Mouse (Mus musculus) cortical plate, adult 2 months (tissue): Measurements from ENCODE around the gene Copz1.

Experiments
- CTCF ChIP-seq: fragments of 200-500 bp; IDR thresholded peaks from 2 replicates; pipeline ENCODE4 v1.5.1; 2011; ENCODE audit warnings: mild to moderate bottlenecking, control low read depth, low read length; ENCODE audit not compliant: insufficient read depth; ENCODE audit errors: extremely low read depth
- POLR2A ChIP-seq: fragments of 200-500 bp; IDR thresholded peaks from 2 replicates; pipeline ENCODE4 v1.6.1; 2011; ENCODE audit warnings: mild to moderate bottlenecking, low read length, control low read depth; ENCODE audit not compliant: insufficient read depth; ENCODE audit errors: extremely low read depth

DNA sequence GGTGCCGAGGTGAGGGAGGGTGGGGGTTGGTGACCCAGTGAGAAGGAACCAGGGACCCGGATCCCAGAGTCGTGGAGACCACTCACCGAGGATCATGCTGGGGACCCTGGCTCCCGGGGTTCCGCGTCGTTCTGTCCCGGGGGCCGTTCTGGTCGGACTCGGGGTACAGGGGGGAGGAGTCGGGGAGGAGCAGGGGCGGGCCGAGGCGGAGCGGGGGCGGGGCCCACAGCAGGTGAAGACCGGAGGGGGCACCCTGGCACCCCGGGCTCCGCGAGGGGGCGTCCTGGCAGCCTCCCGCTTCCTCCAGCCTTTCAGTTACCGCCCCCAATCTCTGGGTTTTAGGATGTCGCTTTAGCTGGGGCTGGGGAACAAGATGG, 67.4 kb downstream of the Copz1 start, which contains the start of gene Zfp385a:
- no peak for TF ChIP-seq CTCF
- TF ChIP-seq POLR2A: peak; percentile 51; the same call in 1 of the 2 replicates
